Comparison of ENCODE assay signal across 8 mouse cellular contexts in the genomic region with DNA sequence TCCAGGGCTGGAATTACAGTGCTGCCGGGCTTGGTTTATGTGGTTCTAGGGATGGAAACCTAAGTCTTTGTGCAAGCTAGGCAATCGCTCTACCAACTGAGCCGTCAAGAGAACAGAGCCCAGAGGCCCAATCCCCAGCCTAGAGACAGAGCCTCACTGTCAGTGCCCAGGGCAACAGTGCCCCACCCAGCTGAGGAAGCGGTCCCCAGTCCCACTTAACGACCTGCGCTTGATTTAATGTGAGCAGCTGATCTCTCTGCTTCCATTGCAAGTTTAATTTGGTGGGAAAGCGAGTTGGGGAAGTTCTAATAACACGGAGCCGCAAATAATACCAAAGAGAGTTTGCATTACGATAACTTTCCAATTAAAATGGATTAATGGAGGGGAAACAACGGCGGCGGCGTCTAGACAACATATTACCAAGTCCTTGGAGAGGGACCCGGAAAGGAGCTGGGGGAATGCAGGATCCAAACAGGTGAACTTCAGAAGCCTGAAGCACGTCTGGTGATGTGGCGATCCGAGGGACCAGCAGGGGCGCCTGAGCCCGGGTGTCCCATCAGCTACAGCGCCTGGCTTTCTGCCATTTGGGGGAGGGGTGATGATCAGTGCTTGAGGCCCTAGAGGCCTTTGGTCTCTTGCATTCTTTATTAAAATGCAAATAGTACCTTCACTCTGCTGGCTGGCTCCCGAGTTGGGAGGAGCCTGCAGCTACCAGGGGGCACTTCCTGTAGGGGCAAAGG. TPM values are rescaled to one million over a fixed set of nuclear protein-coding genes. Genes with fewer than 3 reads are reported as not detected.
DNase-seq lines count a peak whose midpoint lies in the region; ATAC-seq lines count a peak whose summit lies in the region.

No protein-coding gene starts in this region.

- WGBS in forebrain, embryonic 10.5 days: 17% methylated on average over 22 of the region's 22 CpGs
- 12% methylated on average over 22 of the region's 22 CpGs for WGBS in neural tube, embryonic 12.5 days

- peak; percentile 40 for DNase-seq in lung, postnatal 10 days
- DNase-seq in lung, postnatal 36 days: no peak
- no peak for DNase-seq in forebrain, embryonic 10.5 days (ENCODE audit: extremely low spot score, low spot score)
- peak; percentile 48 for DNase-seq in kidney, adult 9 months
- DNase-seq in frontal cortex, postnatal 10 days (ENCODE audit: low spot score in 2 of 2): no peak
- DNase-seq in c-Kit-positive CD71-positive TER-119-positive erythroid progenitor cells, embryonic 14.5 days (ENCODE audit: low spot score): no peak
- DNase-seq in spleen, adult 12 weeks (ENCODE audit: low spot score): no peak

- H3K36me3 ChIP-seq in forebrain, embryonic 10.5 days (replicated peaks): no peaks in the 10 kb centered on the region
- no peaks in the 10 kb centered on the region for H3K36me3 ChIP-seq in neural tube, embryonic 12.5 days

- peak overlapping the region; percentile 22; the same call in 1 of the 2 replicates for H3K4me3 ChIP-seq in forebrain, embryonic 10.5 days
- H3K4me3 ChIP-seq in neural tube, embryonic 12.5 days: no peak overlapping the region

- ATAC-seq in neural tube, embryonic 12.5 days (ENCODE audit: low FRiP score, low read depth): peak; percentile 77

- peaks cover 54% of the 10 kb centered on the region for H3K27me3 ChIP-seq in forebrain, embryonic 10.5 days (ENCODE audit: poor library complexity, severe bottlenecking)
- no peaks in the 10 kb centered on the region for H3K27me3 ChIP-seq in neural tube, embryonic 12.5 days (replicated peaks)

- H3K27ac ChIP-seq in forebrain, embryonic 10.5 days: peak overlapping the region; percentile 71
- no peak overlapping the region for H3K27ac ChIP-seq in neural tube, embryonic 12.5 days

- H3K9ac ChIP-seq in neural tube, embryonic 12.5 days: no peak overlapping the region

- peak overlapping the region; percentile 7; the same call in 1 of the 2 replicates for H3K4me2 ChIP-seq in neural tube, embryonic 12.5 days (replicated peaks)

- no peaks in the 10 kb centered on the region for H3K9me3 ChIP-seq in forebrain, embryonic 10.5 days
- H3K9me3 ChIP-seq in neural tube, embryonic 12.5 days: no peaks in the 10 kb centered on the region

- H3K4me1 ChIP-seq in forebrain, embryonic 10.5 days: peaks cover 68% of the 10 kb centered on the region
- H3K4me1 ChIP-seq in neural tube, embryonic 12.5 days: peaks cover 56% of the 10 kb centered on the region

RNA-seq across cellular contexts. Expression of a gene that starts 36.8 kb away (rescaled TPM):
- 1,247 and 1,263 TPM in 2 replicates for polyA plus RNA-seq in forebrain, embryonic 10.5 days (2016; fragmentation: Nextera tagmentation; extraction: Ambion mirVana)
- polyA plus RNA-seq in neural tube, embryonic 12.5 days (2016; fragmentation: Nextera tagmentation; extraction: Ambion mirVana): 776 and 823 TPM in 2 replicates

Comparison
In these comparisons a context has a peak if more than half of its experiments do, and no peak if none do; other contexts are left out.
1. DNase-seq: peak in lung, postnatal 10 days (single experiment) and kidney, adult 9 months (single experiment); none in lung, postnatal 36 days (single experiment), forebrain, embryonic 10.5 days (single experiment), frontal cortex, postnatal 10 days (0 of 2), c-Kit-positive CD71-positive TER-119-positive erythroid progenitor cells, embryonic 14.5 days (single experiment) and spleen, adult 12 weeks (single experiment).